Mouse (Mus musculus) cerebellum, postnatal 14 days (tissue): ENCODE data around the gene Gucy2d.

ENCODE experiments used
- DNase-seq, 2 experiments: peaks; one replicate each; pipeline ENCODE4 v3.0.0; 2021; ENCODE audit warnings: mixed read lengths in 2 of 2

Gucy2d gene

GRCm38 (mm10) chr7:98439956-98440466, at the start of gene Gucy2d:
Gucy2d (plus strand) TSS chr7:98440416.
- DNase-seq, result no peak

- peak in 1 of 2 experiments; percentile 3 for DNase-seq
Measured at GRCm38 (mm10) chr7:98390486-98390885, 49.7 kb upstream of the Gucy2d start.

- peak; percentile 61 to 69 for DNase-seq
Measured at GRCm38 (mm10) chr7:98391351-98391936, 48.8 kb upstream of the Gucy2d start.

GRCm38 (mm10) chr7:98392466-98393201, 47.6 kb upstream of the Gucy2d start:
- peak in 1 of 2 experiments; percentile 17 for DNase-seq

GRCm38 (mm10) chr7:98402582-98403574, 37.3 kb upstream of the Gucy2d start:
- DNase-seq, result peak; percentile 71

- DNase-seq, result peak; percentile 77 to 79
Measured at GRCm38 (mm10) chr7:98403996-98404395, 36.2 kb upstream of the Gucy2d start.

- no peak for DNase-seq
Measured at GRCm38 (mm10) chr7:98407615-98408014, 32.6 kb upstream of the Gucy2d start.

GRCm38 (mm10) chr7:98413115-98413514, 27.1 kb upstream of the Gucy2d start:
- DNase-seq, result peak in 1 of 2 experiments; percentile 5

- DNase-seq, result no peak
Measured at GRCm38 (mm10) chr7:98415550-98415949, 24.7 kb upstream of the Gucy2d start.

GRCm38 (mm10) chr7:98416020-98416419, 24.2 kb upstream of the Gucy2d start:
- no peak for DNase-seq

- DNase-seq, result no peak
Measured at GRCm38 (mm10) chr7:98418031-98418805, 22.0 kb upstream of the Gucy2d start.

GRCm38 (mm10) chr7:98419366-98419765, 20.9 kb upstream of the Gucy2d start:
- peak in 1 of 2 experiments; percentile 4 for DNase-seq

GRCm38 (mm10) chr7:98423546-98423945, 16.7 kb upstream of the Gucy2d start:
- DNase-seq, result no peak

- no peak for DNase-seq
Measured at GRCm38 (mm10) chr7:98424396-98424795, 15.8 kb upstream of the Gucy2d start.

- no peak for DNase-seq
Measured at GRCm38 (mm10) chr7:98425551-98425950, 14.7 kb upstream of the Gucy2d start.

GRCm38 (mm10) chr7:98426641-98427040, 13.6 kb upstream of the Gucy2d start:
- DNase-seq, result no peak

GRCm38 (mm10) chr7:98427115-98427835, 12.9 kb upstream of the Gucy2d start:
- DNase-seq, result peak; percentile 68 to 77

- no peak for DNase-seq
Measured at GRCm38 (mm10) chr7:98429579-98429978, 10.6 kb upstream of the Gucy2d start.

GRCm38 (mm10) chr7:98430785-98431184, 9.4 kb upstream of the Gucy2d start:
- peak; percentile 83 to 87 for DNase-seq

- DNase-seq, result peak; percentile 76 to 85
Measured at GRCm38 (mm10) chr7:98437629-98438028, 2.6 kb upstream of the Gucy2d start.

GRCm38 (mm10) chr7:98446873-98447272, 6.7 kb downstream of the Gucy2d start:
- DNase-seq, result peak in 1 of 2 experiments; percentile 36
